Mouse (Mus musculus): Measurements from ENCODE around the gene Kcnj14. TPM values are rescaled to one million over a fixed set of nuclear protein-coding genes. Genes with fewer than 3 reads are reported as not detected.

Kcnj14 gene
- polyA plus RNA-seq, 1 experiment from 2014 or later, result 0.31 TPM

GRCm38 (mm10) chr7:45767500-45767899 lies 57.1 kb downstream of the Kcnj14 start:
- no peak for DNase-seq (ENCODE audit: low spot score)

DNA sequence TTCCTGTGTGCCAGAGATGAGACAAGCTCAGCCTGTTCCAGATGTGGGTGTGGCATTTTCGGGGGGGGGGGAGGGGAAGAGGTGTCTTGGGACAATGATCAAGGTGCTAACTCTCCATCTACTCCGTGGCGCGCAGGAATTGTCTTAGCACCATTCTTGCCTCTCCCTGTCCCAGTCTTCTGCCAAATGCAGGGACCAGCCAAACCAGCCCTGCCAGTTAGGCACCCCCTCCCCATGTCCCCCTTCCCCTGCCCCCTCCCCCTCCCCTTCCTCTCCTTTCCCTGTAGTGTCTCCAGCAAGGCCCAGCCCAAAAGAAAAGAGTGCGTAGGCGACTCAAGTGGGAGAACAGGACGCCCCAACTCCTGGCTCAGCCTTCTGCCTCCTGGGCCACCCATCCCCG lies 57.8 kb downstream of the Kcnj14 start:
- no peak for DNase-seq (ENCODE audit: low spot score)

Other genes starting within 250 kb of the Kcnj14 start
- gene Fgf21, start 209.3 kb downstream of the Kcnj14 start, polyA plus RNA-seq (2015; fragmentation: Nextera tagmentation; extraction: Ambion mirVana), result 17.5 and 20.5 TPM in 2 replicates
- gene Fut1, start 207.5 kb downstream of the Kcnj14 start, polyA plus RNA-seq (2015; fragmentation: Nextera tagmentation; extraction: Ambion mirVana), result 1.4 and 3.2 TPM in 2 replicates
- 0.08 and 0.16 TPM in 2 replicates for gene Izumo1, start 203.0 kb downstream of the Kcnj14 start, polyA plus RNA-seq (2015; fragmentation: Nextera tagmentation; extraction: Ambion mirVana)
- gene Rasip1, start 197.3 kb downstream of the Kcnj14 start, polyA plus RNA-seq (2015; fragmentation: Nextera tagmentation; extraction: Ambion mirVana), result 2.9 and 4.4 TPM in 2 replicates
- 1.6 and 1.9 TPM in 2 replicates for gene Mamstr, start 184.8 kb downstream of the Kcnj14 start, polyA plus RNA-seq (2015; fragmentation: Nextera tagmentation; extraction: Ambion mirVana)
- 0.44 and 0.52 TPM in 2 replicates for gene Fut2, start 158.4 kb downstream of the Kcnj14 start, polyA plus RNA-seq (2015; fragmentation: Nextera tagmentation; extraction: Ambion mirVana)
- 0.73 and 0.76 TPM in 2 replicates for gene Ntn5, start 140.8 kb downstream of the Kcnj14 start, polyA plus RNA-seq (2015; fragmentation: Nextera tagmentation; extraction: Ambion mirVana)
- 0.30 and 0.53 TPM in 2 replicates for gene Sec1, start 130.4 kb downstream of the Kcnj14 start, polyA plus RNA-seq (2015; fragmentation: Nextera tagmentation; extraction: Ambion mirVana)
- gene Car11, start 124.9 kb downstream of the Kcnj14 start, polyA plus RNA-seq (2015; fragmentation: Nextera tagmentation; extraction: Ambion mirVana), result 0.35 and 0.36 TPM in 2 replicates
- gene Dbp, start 119.7 kb downstream of the Kcnj14 start, polyA plus RNA-seq (2015; fragmentation: Nextera tagmentation; extraction: Ambion mirVana), result 10.6 and 13.4 TPM in 2 replicates
- gene Rpl18, start 109.3 kb downstream of the Kcnj14 start, polyA plus RNA-seq (2015; fragmentation: Nextera tagmentation; extraction: Ambion mirVana), result 1,315 and 1,426 TPM in 2 replicates
- 19.8 and 21.8 TPM in 2 replicates for gene Sphk2, start 106.8 kb downstream of the Kcnj14 start, polyA plus RNA-seq (2015; fragmentation: Nextera tagmentation; extraction: Ambion mirVana)
- gene Fam83e, start 103.6 kb downstream of the Kcnj14 start, polyA plus RNA-seq (2015; fragmentation: Nextera tagmentation; extraction: Ambion mirVana), result 0.50 and 0.66 TPM in 2 replicates
- gene Spaca4, start 99.0 kb downstream of the Kcnj14 start, polyA plus RNA-seq (2015; fragmentation: Nextera tagmentation; extraction: Ambion mirVana), result not detected in 2 replicates
- not detected in 2 replicates for gene Lmtk3, start 41.0 kb downstream of the Kcnj14 start, polyA plus RNA-seq (2015; fragmentation: Nextera tagmentation; extraction: Ambion mirVana)
- gene Sult2b1, start 40.1 kb downstream of the Kcnj14 start, polyA plus RNA-seq (2015; fragmentation: Nextera tagmentation; extraction: Ambion mirVana), result 4.1 and 5.8 TPM in 2 replicates
- 96.3 and 98.0 TPM in 2 replicates for gene Cyth2, start 10.2 kb downstream of the Kcnj14 start, polyA plus RNA-seq (2015; fragmentation: Nextera tagmentation; extraction: Ambion mirVana)
- gene Grwd1, start 6.2 kb upstream of the Kcnj14 start, polyA plus RNA-seq (2015; fragmentation: Nextera tagmentation; extraction: Ambion mirVana), result 48.7 and 50.8 TPM in 2 replicates
- gene Kdelr1, start 48.0 kb upstream of the Kcnj14 start, polyA plus RNA-seq (2015; fragmentation: Nextera tagmentation; extraction: Ambion mirVana), result 35.8 and 38.7 TPM in 2 replicates
- 0.13 and 0.23 TPM in 2 replicates for gene Grin2d, start 53.6 kb upstream of the Kcnj14 start, polyA plus RNA-seq (2015; fragmentation: Nextera tagmentation; extraction: Ambion mirVana)
- 1.4 and 1.5 TPM in 2 replicates for gene Syngr4, start 71.9 kb upstream of the Kcnj14 start, polyA plus RNA-seq (2015; fragmentation: Nextera tagmentation; extraction: Ambion mirVana)
- gene Tmem143, start 72.2 kb upstream of the Kcnj14 start, polyA plus RNA-seq (2015; fragmentation: Nextera tagmentation; extraction: Ambion mirVana), result 4.3 and 4.6 TPM in 2 replicates
- 262 and 266 TPM in 2 replicates for gene Emp3, start 96.6 kb upstream of the Kcnj14 start, polyA plus RNA-seq (2015; fragmentation: Nextera tagmentation; extraction: Ambion mirVana)
- 2.3 and 2.6 TPM in 2 replicates for gene Ccdc114, start 99.3 kb upstream of the Kcnj14 start, polyA plus RNA-seq (2015; fragmentation: Nextera tagmentation; extraction: Ambion mirVana)
- gene Abcc6, start 205.5 kb upstream of the Kcnj14 start, polyA plus RNA-seq (2015; fragmentation: Nextera tagmentation; extraction: Ambion mirVana), result 0.13 TPM in 1 of 2 replicates, not detected in the other
- gene Nomo1, start 208.9 kb upstream of the Kcnj14 start, polyA plus RNA-seq (2015; fragmentation: Nextera tagmentation; extraction: Ambion mirVana), result 24.9 and 29.7 TPM in 2 replicates

All from thymus, postnatal 0 days (tissue).